Mouse (Mus musculus) megakaryocyte, embryonic 14.5 days (primary cell): ENCODE measurements around the gene Suclg2. TPM values are rescaled to one million over a fixed set of nuclear protein-coding genes. Genes with fewer than 3 reads are reported as not detected.

Source experiments
- H3K27me3 ChIP-seq: replicated peaks from 2 replicates; pipeline ENCODE3; 2012; ENCODE audit warnings: inconsistent platforms
- H3K36me3 ChIP-seq: replicated peaks from 2 replicates; pipeline ENCODE3; 2012; ENCODE audit warnings: low read length, inconsistent platforms, mixed read lengths
- H3K4me1 ChIP-seq: 2 replicates; pipeline ENCODE4 v1.6.1; 2012; ENCODE audit warnings: inconsistent platforms
- H3K4me3 ChIP-seq: replicated peaks from 2 replicates; pipeline ENCODE3; 2012; ENCODE audit warnings: moderate library complexity, mild to moderate bottlenecking, inconsistent platforms
- H3K9me3 ChIP-seq: 2 replicates; pipeline ENCODE4 v1.6.1; 2012; ENCODE audit warnings: inconsistent platforms
- FLI1 ChIP-seq: IDR thresholded peaks from 2 replicates; pipeline ENCODE4 v1.6.1; 2012; ENCODE audit warnings: low read length, inconsistent platforms, mixed read lengths
- GATA1 ChIP-seq: IDR thresholded peaks from 3 replicates; pipeline ENCODE4 v1.6.1; 2012; ENCODE audit warnings: mixed read lengths, low read length, inconsistent platforms, borderline replicate concordance
- polyA plus RNA-seq: library from polyadenylated mRNA; stranded (reverse); fragments of >175 nt; gene quantifications from 2 replicates; pipeline ENCODE4 v1.2.3, GENCODE M21; 2012; ENCODE audit warnings: low replicate concordance; ENCODE audit not compliant: insufficient read depth

The Suclg2 gene
- polyA plus RNA-seq, 1 experiment: 18.1 TPM

DNA sequence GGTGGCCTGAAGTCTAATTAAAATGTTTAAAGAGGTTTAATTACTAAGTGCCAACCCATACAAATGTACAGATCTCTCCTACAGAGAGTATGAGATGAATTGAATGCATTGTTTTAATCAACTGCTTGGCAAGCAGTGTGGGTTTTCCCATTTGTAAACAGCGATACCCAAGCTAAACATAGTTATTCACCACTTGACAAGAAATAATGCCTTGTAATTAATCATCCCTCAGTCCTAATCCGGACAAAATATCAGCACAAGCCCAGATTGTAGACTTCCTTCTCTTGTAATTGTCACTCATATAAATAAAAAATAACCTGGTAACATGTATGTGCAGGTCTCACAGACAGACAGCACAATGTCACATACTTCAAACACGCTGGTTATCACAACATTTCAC is 183.4 kb downstream of the Suclg2 start:
- Histone ChIP-seq H3K9me3 (no peaks in the 10 kb centered on the region), H3K36me3 (peaks cover 19% of the 10 kb centered on the region)
- TF ChIP-seq GATA1 (no peak), FLI1 (no peak)

GRCm38 (mm10) chr6:95519846-95520245 is 198.8 kb downstream of the Suclg2 start:
- no peaks in the 10 kb centered on the region for H3K27me3 ChIP-seq
- TF ChIP-seq FLI1: no peak
- H3K9me3 ChIP-seq: no peaks in the 10 kb centered on the region
- peaks cover 27% of the 10 kb centered on the region for H3K4me1 ChIP-seq
- no peaks in the 10 kb centered on the region for H3K36me3 ChIP-seq
- H3K4me3 ChIP-seq: no peak overlapping the region

More for the DNA sequence above, 183.4 kb downstream of the Suclg2 start:
- H3K4me3 ChIP-seq: no peak overlapping the region
- H3K27me3 ChIP-seq: no peaks in the 10 kb centered on the region
- peaks cover 16% of the 10 kb centered on the region for H3K4me1 ChIP-seq

DNA sequence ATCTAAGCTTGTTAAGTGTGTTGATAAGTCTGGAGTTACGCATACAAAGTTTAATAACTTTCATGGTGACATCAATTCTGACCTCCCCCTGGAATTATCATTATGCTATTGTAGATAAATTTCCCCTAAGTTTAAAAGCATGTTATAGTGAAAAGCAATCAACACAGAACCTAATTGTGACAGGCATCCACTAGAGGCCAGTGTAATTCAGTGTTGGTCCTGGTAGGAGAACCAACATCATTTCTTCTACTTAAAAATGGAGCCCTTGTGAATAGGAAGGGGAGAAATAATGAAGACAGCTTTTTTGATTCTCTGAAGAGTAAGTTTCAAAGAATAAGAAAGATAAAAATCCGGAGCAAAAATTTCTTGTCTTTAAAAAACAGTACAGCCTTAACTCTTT is 200.2 kb downstream of the Suclg2 start:
- H3K4me1 ChIP-seq: peaks cover 27% of the 10 kb centered on the region
- no peaks in the 10 kb centered on the region for H3K27me3 ChIP-seq
- no peaks in the 10 kb centered on the region for H3K36me3 ChIP-seq
- no peaks in the 10 kb centered on the region for H3K9me3 ChIP-seq
- TF ChIP-seq FLI1: no peak
- TF ChIP-seq GATA1: no peak
- H3K4me3 ChIP-seq: no peak overlapping the region

DNA sequence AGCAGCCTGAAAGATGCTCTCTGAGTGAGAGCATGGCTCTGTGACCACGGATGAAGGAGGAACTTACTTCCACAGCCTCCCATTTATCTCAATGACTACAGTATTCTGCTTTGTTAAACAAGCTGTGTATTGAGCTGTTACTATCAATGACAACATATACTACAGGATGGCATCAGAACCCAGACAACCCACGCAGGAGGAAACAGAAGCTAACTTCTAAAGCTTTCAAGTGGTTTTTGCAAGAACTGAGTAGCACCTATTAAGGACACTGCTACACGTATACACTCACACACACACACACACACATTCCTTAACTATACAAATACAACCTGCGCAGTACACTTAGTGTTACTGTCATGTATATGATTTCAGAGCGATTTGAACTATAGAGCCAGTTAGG is 202.9 kb downstream of the Suclg2 start:
- H3K36me3 ChIP-seq: peaks cover 9% of the 10 kb centered on the region
- H3K27me3 ChIP-seq: no peaks in the 10 kb centered on the region
- H3K9me3 ChIP-seq: peaks cover 3% of the 10 kb centered on the region
- no peak overlapping the region for H3K4me3 ChIP-seq
- TF ChIP-seq GATA1 (no peak), FLI1 (no peak)
- H3K4me1 ChIP-seq: peaks cover 13% of the 10 kb centered on the region

DNA sequence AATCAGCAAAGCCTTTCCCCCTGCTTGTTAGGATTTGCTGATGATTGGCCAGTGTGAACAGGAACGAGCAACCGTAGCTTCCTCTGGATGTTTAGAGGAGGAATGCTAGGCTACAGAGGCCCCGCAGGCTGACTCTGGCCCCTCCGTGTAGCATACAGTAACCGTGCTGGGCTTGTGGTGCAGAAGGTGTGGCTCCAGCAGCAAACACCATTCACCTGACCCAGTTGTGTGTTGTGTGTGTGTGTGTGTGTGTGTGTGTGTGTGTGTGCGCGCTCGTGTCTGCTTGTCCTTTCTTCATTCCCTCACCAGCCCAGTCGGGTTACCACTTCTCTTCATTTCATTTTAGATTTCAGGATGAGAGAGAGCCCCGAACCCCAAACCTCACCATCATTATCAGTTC is 203.9 kb downstream of the Suclg2 start:
- H3K9me3 ChIP-seq: peaks cover 3% of the 10 kb centered on the region
- TF ChIP-seq FLI1 (no peak), GATA1 (no peak)
- peaks cover 9% of the 10 kb centered on the region for H3K36me3 ChIP-seq
- H3K4me1 ChIP-seq: peaks cover 10% of the 10 kb centered on the region
- no peak overlapping the region for H3K4me3 ChIP-seq
- H3K27me3 ChIP-seq: no peaks in the 10 kb centered on the region

DNA sequence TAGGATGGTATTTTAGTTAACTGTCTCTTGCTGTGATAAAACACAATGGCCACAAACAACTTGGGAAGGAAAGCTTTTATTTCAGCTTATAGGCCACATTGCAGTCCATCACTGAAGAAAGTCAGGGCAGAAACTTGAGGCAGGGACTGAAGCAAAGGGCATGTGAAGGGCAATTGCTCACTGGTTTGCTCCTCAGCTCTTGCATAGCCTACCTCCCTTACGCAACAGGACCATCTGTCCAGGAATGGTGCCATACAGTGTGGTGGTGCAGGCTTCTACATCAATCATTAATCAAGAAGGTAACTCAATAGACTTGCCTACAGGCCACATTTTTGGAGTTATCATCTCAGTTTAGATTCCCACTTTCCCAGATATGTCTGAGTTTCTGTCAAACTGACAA is 206.9 kb downstream of the Suclg2 start:
- TF ChIP-seq GATA1: no peak
- TF ChIP-seq FLI1: no peak
- Histone ChIP-seq H3K4me1 (peaks cover 4% of the 10 kb centered on the region; the same call in 1 of the 2 replicates), H3K27me3 (no peaks in the 10 kb centered on the region)

DNA sequence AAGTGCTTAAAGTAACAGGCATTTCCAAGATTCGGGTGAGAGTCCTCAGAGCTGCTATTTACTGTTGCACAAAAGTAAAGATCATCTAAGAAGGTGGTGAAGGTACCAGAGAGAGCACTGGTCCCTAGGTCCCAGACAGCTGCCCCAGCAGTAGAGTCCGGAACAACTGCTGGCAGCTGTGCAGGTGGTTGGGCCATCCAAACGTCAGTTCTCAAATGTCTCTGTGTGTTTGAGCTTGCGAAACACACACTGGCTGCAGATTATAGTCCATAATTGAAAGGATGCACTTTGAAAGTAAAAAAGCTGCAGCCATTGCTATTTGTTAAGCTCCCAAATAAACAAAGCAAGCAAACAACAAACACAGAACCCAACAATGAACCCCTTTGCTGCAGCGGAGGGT is 217.8 kb downstream of the Suclg2 start:
- Histone ChIP-seq H3K4me3 (no peak overlapping the region), H3K9me3 (no peaks in the 10 kb centered on the region), H3K36me3 (peaks cover 14% of the 10 kb centered on the region), H3K27me3 (no peaks in the 10 kb centered on the region), H3K4me1 (no peaks in the 10 kb centered on the region)
- TF ChIP-seq FLI1 (no peak), GATA1 (no peak)

More for the DNA sequence above, 206.9 kb downstream of the Suclg2 start:
- Histone ChIP-seq H3K9me3 (peaks cover 3% of the 10 kb centered on the region), H3K36me3 (peaks cover 9% of the 10 kb centered on the region), H3K4me3 (peak overlapping the region; percentile 59)

GRCm38 (mm10) chr6:95499639-95500038 is 219.0 kb downstream of the Suclg2 start:
- TF ChIP-seq FLI1 (no peak), GATA1 (no peak)

DNA sequence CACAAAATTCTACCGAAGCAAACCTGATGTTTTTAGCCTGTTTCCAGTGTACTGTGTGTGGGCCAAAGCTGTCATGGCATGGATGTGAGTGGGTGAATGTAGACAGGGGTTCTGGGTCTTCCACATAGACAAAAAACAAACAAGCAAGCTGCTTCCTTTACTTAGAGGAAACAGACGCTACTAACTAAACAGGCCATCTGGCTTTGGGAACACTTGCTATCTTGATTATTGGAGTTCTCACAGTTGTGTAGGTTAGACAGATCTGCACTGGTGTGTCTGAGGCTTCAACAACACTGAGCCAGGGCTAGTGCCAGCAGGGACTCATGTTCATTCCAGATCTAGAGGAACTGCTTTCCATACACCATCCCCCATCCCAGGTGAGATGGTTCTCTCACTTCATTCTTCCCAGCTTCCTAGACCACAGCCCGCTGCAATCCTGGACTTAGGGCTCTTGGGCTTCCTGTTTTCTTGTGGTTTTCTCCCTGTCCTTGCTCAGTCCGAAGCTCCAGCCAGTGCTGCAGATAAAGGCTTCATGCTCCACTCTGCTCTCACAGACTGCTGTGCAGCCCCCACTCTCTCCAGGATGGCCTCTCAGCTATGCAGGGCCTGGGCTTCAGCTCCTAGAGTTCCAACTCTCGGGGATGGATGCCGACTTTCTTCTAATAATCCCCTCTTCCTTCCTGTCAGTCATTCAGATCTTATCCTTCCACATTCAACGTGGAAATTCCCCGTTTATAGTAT is 226.2 kb downstream of the Suclg2 start:
- no peak for TF ChIP-seq GATA1
- TF ChIP-seq FLI1: no peak
- Histone ChIP-seq H3K4me1 (peaks cover 30% of the 10 kb centered on the region), H3K27me3 (no peaks in the 10 kb centered on the region), H3K36me3 (peaks cover 41% of the 10 kb centered on the region), H3K9me3 (no peaks in the 10 kb centered on the region), H3K4me3 (no peak overlapping the region)

More at GRCm38 (mm10) chr6:95499639-95500038, 219.0 kb downstream of the Suclg2 start:
- Histone ChIP-seq H3K36me3 (peaks cover 23% of the 10 kb centered on the region), H3K4me3 (no peak overlapping the region), H3K9me3 (no peaks in the 10 kb centered on the region), H3K27me3 (no peaks in the 10 kb centered on the region), H3K4me1 (no peaks in the 10 kb centered on the region)

GRCm38 (mm10) chr6:95491043-95491442 is 227.6 kb downstream of the Suclg2 start:
- peaks cover 33% of the 10 kb centered on the region for H3K36me3 ChIP-seq

DNA sequence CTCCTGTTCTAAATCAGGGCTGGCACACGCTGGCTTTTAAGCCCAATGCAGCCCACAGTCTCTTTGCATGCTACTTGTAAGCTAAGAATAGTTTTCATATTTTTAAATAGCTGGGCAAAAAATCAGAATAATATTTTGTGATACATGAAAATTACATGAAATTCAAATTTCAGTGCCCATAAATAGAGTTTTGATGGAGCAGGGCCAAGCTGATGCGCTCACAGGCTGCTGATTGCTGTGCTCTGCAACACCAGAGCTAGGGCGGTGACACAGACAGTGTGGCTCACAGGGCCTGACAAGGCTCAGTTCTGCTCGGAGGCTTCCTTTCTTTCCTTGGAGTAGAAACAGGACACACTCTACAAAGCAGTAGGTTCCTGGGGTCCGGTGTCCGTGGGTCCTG is 232.8 kb downstream of the Suclg2 start:
- Histone ChIP-seq H3K36me3 (peaks cover 34% of the 10 kb centered on the region), H3K4me3 (no peak overlapping the region), H3K4me1 (peaks cover 23% of the 10 kb centered on the region), H3K27me3 (no peaks in the 10 kb centered on the region), H3K9me3 (no peaks in the 10 kb centered on the region)
- TF ChIP-seq FLI1 (no peak), GATA1 (no peak)

More at GRCm38 (mm10) chr6:95491043-95491442, 227.6 kb downstream of the Suclg2 start:
- Histone ChIP-seq H3K4me1 (peaks cover 30% of the 10 kb centered on the region), H3K27me3 (no peaks in the 10 kb centered on the region), H3K4me3 (no peak overlapping the region), H3K9me3 (no peaks in the 10 kb centered on the region)
- TF ChIP-seq FLI1: no peak
